Mouse (Mus musculus) kidney, embryonic 14.5 days (tissue): ENCODE data around the gene Plekhf1. TPM values are rescaled to one million over a fixed set of nuclear protein-coding genes. Genes with fewer than 3 reads are reported as not detected.

Source experiments
- ATAC-seq: fragments of 200-750 bp; cut with Nextera tagmentation; 2 replicates; pipeline ENCODE4 v1.8.0; 2017; ENCODE audit warnings: moderate number of reproducible peaks, mild to moderate bottlenecking, moderate TSS enrichment, moderate library complexity; ENCODE audit not compliant: low FRiP score, low TSS enrichment
- H3K27ac ChIP-seq: fragments of 300-500 bp; sonication (generic); 2 replicates; pipeline ENCODE4 v1.5.1; 2014; ENCODE audit warnings: low read depth, mild to moderate bottlenecking, low read length, moderate library complexity, mixed read lengths
- H3K27me3 ChIP-seq: fragments of 300-500 bp; sonication (generic); 2 replicates; pipeline ENCODE4 v1.6.1; 2014; ENCODE audit warnings: mild to moderate bottlenecking, low read length; ENCODE audit not compliant: control insufficient read depth, insufficient read depth
- H3K36me3 ChIP-seq: fragments of 300-500 bp; sonication (generic); 2 replicates; pipeline ENCODE4 v1.6.1; 2014; ENCODE audit warnings: low read length, mixed read lengths; ENCODE audit not compliant: control insufficient read depth, insufficient read depth
- H3K4me1 ChIP-seq: fragments of 300-500 bp; sonication (generic); 2 replicates; pipeline ENCODE4 v1.6.1; 2014; ENCODE audit warnings: low read length, mixed read lengths; ENCODE audit not compliant: control insufficient read depth, insufficient read depth
- H3K4me2 ChIP-seq: fragments of 300-500 bp; sonication (generic); replicated peaks from 2 replicates; pipeline ENCODE4 v1.6.1; 2014; ENCODE audit warnings: low read depth, mild to moderate bottlenecking, low read length
- H3K4me3 ChIP-seq: fragments of 300-500 bp; sonication (generic); 2 replicates; pipeline ENCODE4 v1.5.1; 2014; ENCODE audit warnings: mild to moderate bottlenecking, low read length
- H3K9ac ChIP-seq: fragments of 300-500 bp; sonication (generic); 2 replicates; pipeline ENCODE4 v1.6.1; 2014; ENCODE audit warnings: low read depth, mild to moderate bottlenecking, low read length, moderate library complexity
- H3K9me3 ChIP-seq: fragments of 300-500 bp; sonication (generic); 2 replicates; pipeline ENCODE4 v1.6.1; 2016; ENCODE audit warnings: low read length; ENCODE audit not compliant: control insufficient read depth
- WGBS: fragments of 180-500 bp; shearing (Covaris S2); extraction: QIAGEN DNeasy Blood & Tissue Kit; methylation state at CpG from one replicate; pipeline ENCODE4 v1.1.7; 2014; 5-methylcytosine and 5-hydroxymethylcytosine counted together
- polyA plus RNA-seq: library from polyadenylated mRNA; unstranded; fragments of >200 nt; fragmentation: Nextera tagmentation; extraction: Ambion mirVana; gene quantifications from 2 replicates; pipeline ENCODE4 v1.2.1, GENCODE M21; 2014

The Plekhf1 gene
- polyA plus RNA-seq, 1 experiment from 2014 or later, result 4.9 TPM

- 15% methylated on average over 31 of the region's 31 CpGs for WGBS
- Histone ChIP-seq H3K4me3 (peak overlapping the region; percentile 28), H3K36me3 (no peaks in the 10 kb centered on the region), H3K27me3 (peaks cover 3% of the 10 kb centered on the region; the same call in 1 of the 2 replicates), H3K27ac (no peak overlapping the region), H3K9me3 (no peaks in the 10 kb centered on the region), H3K4me1 (no peaks in the 10 kb centered on the region), H3K9ac (peak overlapping the region; percentile 51; the same call in 1 of the 2 replicates), H3K4me2 (peak overlapping the region; percentile 44)
- ATAC-seq, result peak; percentile 74
These were observed 53.3 kb downstream of the Plekhf1 start for GRCm38 (mm10) chr7:38174321-38175148.

GRCm38 (mm10) chr7:38173871-38174270, 53.9 kb downstream of the Plekhf1 start:
- H3K4me3 ChIP-seq, result peak overlapping the region; percentile 28; the same call in 1 of the 2 replicates
- peak overlapping the region; percentile 44 for H3K4me2 ChIP-seq
- H3K9ac ChIP-seq, result peak overlapping the region; percentile 51; the same call in 1 of the 2 replicates
- no peak for ATAC-seq
- H3K27ac ChIP-seq, result no peak overlapping the region
- peaks cover 3% of the 10 kb centered on the region; the same call in 1 of the 2 replicates for H3K27me3 ChIP-seq
- H3K36me3 ChIP-seq, result no peaks in the 10 kb centered on the region
- WGBS, result 20% methylated on average over 14 of the region's 14 CpGs
- no peaks in the 10 kb centered on the region for H3K4me1 ChIP-seq
- no peaks in the 10 kb centered on the region for H3K9me3 ChIP-seq

- no peak overlapping the region for H3K4me3 ChIP-seq
- no peak for ATAC-seq
- no peaks in the 10 kb centered on the region for H3K27me3 ChIP-seq
- H3K27ac ChIP-seq, result no peak overlapping the region
- H3K9me3 ChIP-seq, result no peaks in the 10 kb centered on the region
- WGBS, result 18% methylated on average over 11 of the region's 11 CpGs
- H3K4me1 ChIP-seq, result no peaks in the 10 kb centered on the region
- no peak overlapping the region for H3K9ac ChIP-seq
- H3K4me2 ChIP-seq, result peak overlapping the region; percentile 32; the same call in 1 of the 2 replicates
- no peaks in the 10 kb centered on the region for H3K36me3 ChIP-seq
These were observed 60.1 kb downstream of the Plekhf1 start for GRCm38 (mm10) chr7:38167724-38168141.

Other genes starting within 250 kb of the Plekhf1 start
- 41.2 and 57.8 TPM in 2 replicates for gene Uri1, start 204.5 kb downstream of the Plekhf1 start, polyA plus RNA-seq
- 89.3 and 100 TPM in 2 replicates for gene Ccne1, start 120.5 kb downstream of the Plekhf1 start, polyA plus RNA-seq
- gene 1600014C10Rik, start 44.8 kb downstream of the Plekhf1 start, polyA plus RNA-seq, result 12.0 and 16.6 TPM in 2 replicates
- 71.1 and 73.7 TPM in 2 replicates for gene Pop4, start 43.4 kb upstream of the Plekhf1 start, polyA plus RNA-seq